Mouse (Mus musculus) layer of hippocampus, adult 8-10 months (tissue): ENCODE results near the gene Casp8. TPM values are rescaled to one million over a fixed set of nuclear protein-coding genes. Genes with fewer than 3 reads are reported as not detected.
"Not testable (repeated sequence)": the region's sequence is repeated elsewhere in the genome, so short reads cannot be mapped to it uniquely, and the experiment has no call there.

Source experiments
- DNase-seq, 2 experiments: peaks; one replicate each; pipeline ENCODE4 v3.0.0; 2022; ENCODE audit warnings: low spot score in 2 of 2
- total RNA-seq, 4 experiments: library from RNA; stranded (reverse); gene quantifications; 2 replicates each; pipeline ENCODE4 v1.2.4; 2022

The Casp8 gene
- total RNA-seq, result 1 to 10 TPM; 1.5 to 5.8 (median 4.7) TPM

- DNase-seq, result no peak
Observed at GRCm38 (mm10) chr1:58795291-58796058, at the start of gene Casp8. TSS of gene Casp8 (plus strand) at chr1:58795374.

GRCm38 (mm10) chr1:58746880-58747279, 48.3 kb upstream of the Casp8 start:
- peak; percentile 35 to 58 for DNase-seq

- no peak for DNase-seq
Observed at GRCm38 (mm10) chr1:58759451-58759850, 35.7 kb upstream of the Casp8 start.

GRCm38 (mm10) chr1:58760581-58760980, 34.6 kb upstream of the Casp8 start:
- no peak for DNase-seq

GRCm38 (mm10) chr1:58761391-58762275, 33.5 kb upstream of the Casp8 start:
- not testable (repeated sequence) for DNase-seq

- no peak for DNase-seq
Observed at GRCm38 (mm10) chr1:58762576-58762975, 32.6 kb upstream of the Casp8 start.

GRCm38 (mm10) chr1:58766446-58766845, 28.7 kb upstream of the Casp8 start:
- not testable (repeated sequence) for DNase-seq

- no peak for DNase-seq
Observed at GRCm38 (mm10) chr1:58769136-58769535, 26.0 kb upstream of the Casp8 start.

- DNase-seq, result no peak
Observed at GRCm38 (mm10) chr1:58769701-58770100, 25.5 kb upstream of the Casp8 start.

- peak; percentile 35 for DNase-seq
Observed at GRCm38 (mm10) chr1:58770111-58770720, 25.0 kb upstream of the Casp8 start.

GRCm38 (mm10) chr1:58772084-58772483, 23.1 kb upstream of the Casp8 start:
- no peak for DNase-seq

GRCm38 (mm10) chr1:58773280-58773679, 21.9 kb upstream of the Casp8 start:
- no peak for DNase-seq

- no peak for DNase-seq
Observed at GRCm38 (mm10) chr1:58773905-58774304, 21.3 kb upstream of the Casp8 start.

GRCm38 (mm10) chr1:58775361-58775760, 19.8 kb upstream of the Casp8 start:
- DNase-seq, result no peak

GRCm38 (mm10) chr1:58777583-58777982, 17.6 kb upstream of the Casp8 start:
- no peak for DNase-seq

GRCm38 (mm10) chr1:58778226-58778625, 16.9 kb upstream of the Casp8 start:
- no peak for DNase-seq

GRCm38 (mm10) chr1:58786276-58786675, 8.9 kb upstream of the Casp8 start:
- DNase-seq, result no peak

- DNase-seq, result no peak
Observed at GRCm38 (mm10) chr1:58788410-58788809, 6.8 kb upstream of the Casp8 start.

GRCm38 (mm10) chr1:58794705-58795104, 469 bp upstream of the Casp8 start:
- DNase-seq, result no peak

GRCm38 (mm10) chr1:58796059-58796363, 837 bp downstream of the Casp8 start:
- DNase-seq, result no peak

- DNase-seq, result no peak
Observed at GRCm38 (mm10) chr1:58796853-58797252, 1.7 kb downstream of the Casp8 start.

- no peak for DNase-seq
Observed at GRCm38 (mm10) chr1:58797370-58797769, 2.2 kb downstream of the Casp8 start.
